Mouse (Mus musculus): ENCODE results near the gene Fam178b.
"Not testable (repeated sequence)": the region's sequence is repeated elsewhere in the genome, so short reads cannot be mapped to it uniquely, and the experiment has no call there.

Gene Fam178b

DNA sequence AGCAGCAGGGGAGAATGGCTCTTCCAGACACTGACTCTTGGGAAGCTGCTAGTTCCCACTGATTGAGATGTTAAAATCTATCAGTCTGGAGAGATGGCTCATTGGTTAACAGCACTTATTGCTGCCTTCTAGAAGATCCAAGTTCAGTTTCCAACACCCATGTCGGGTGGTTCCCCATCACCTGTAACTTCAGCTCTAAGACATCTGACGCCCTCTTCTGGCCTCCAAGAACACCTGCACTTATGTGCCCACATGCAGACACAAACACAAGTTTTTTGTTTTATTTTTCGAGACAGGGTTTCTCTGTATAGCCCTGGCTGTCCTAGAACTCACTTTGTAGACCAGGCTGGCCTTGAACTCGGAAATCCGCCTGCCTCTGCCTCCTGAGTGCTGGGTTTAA lies 67.0 kb downstream of the Fam178b start:
- not testable (repeated sequence) for DNase-seq

DNA sequence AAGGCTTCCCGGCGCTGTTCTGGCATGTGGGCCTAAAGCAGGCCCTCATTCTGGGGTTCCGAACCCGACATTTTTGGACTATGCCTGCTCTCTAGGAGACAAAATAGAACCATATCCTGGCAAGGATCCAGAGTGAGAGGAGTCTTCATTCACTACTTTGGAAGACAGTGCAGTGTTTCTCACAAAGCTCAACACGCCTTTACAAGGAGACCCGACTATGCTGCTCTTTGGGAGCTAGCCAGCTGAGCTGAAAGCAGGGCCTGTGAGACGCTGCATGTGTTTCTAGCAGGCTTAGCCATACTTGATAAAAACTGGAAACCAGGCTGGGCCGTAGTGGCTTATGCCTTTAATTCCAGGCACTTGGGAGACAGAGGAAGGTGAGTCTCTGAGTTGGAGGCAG lies 67.8 kb downstream of the Fam178b start:
- no peak for DNase-seq

DNA sequence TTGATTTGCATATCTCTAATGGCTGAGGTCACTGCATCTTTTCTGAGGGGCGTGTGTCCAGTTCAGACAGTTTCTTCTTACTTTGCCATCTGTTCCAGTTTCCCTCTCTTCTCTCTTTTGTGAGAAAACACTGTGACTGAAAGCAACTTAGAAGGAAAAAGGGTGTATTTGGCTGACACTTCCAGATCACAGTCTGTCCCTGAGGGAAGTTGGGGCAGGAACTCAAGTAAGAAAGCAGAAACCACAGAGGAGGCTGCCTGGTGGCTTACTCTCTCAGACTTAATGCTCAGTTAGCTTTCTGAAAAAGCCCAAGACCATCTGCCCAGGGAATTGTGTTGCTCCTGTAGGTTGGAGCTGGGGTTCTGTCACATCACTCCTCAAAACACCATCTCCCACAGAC lies 68.4 kb downstream of the Fam178b start:
- no peak for DNase-seq

- no peak for DNase-seq
Measured at GRCm38 (mm10) chr1:36613374-36613895, 69.5 kb downstream of the Fam178b start.

DNA sequence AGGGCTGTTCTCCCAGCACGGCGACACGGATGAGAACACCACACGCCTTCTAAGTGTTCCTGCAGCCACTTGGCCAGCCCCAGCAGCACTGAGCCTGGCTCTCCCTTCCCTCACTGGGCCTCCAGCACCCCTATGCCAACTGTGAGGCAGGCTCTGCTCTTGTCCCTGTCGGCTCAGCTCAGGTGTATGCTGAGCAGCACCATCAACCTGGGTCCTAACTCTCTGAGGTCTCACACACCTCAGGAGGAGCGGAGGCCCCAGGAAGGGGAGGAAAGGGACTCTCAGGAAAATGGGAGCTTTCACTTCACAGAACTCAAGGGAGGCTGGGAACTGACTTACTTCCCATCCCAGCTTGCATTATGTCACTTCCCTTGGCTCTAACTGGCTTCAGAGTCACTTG lies 70.6 kb downstream of the Fam178b start:
- DNase-seq = no peak

GRCm38 (mm10) chr1:36611449-36612123 lies 71.4 kb downstream of the Fam178b start:
- DNase-seq = no peak

DNA sequence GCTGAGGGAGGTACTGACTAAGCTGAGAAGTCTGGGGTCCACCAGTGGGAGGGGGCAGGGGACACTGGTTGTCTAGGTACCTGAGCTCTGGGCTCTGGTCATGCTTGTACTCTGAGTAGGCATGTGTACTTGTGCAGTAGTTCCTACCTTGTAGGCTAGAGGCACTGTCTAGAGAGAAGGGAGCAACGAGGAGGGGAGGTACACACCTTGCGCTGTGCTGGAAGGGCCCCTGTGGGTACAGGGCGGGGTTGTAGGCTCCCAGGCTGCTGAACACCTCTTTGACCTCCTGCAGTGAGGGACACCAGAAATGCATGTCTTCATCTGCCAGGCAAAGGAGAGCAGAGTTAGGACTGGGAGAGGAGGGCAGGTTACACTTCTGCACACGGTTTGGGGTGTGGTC lies 74.8 kb downstream of the Fam178b start:
- DNase-seq = no peak

GRCm38 (mm10) chr1:36606951-36607350 lies 76.0 kb downstream of the Fam178b start:
- DNase-seq = no peak

DNA sequence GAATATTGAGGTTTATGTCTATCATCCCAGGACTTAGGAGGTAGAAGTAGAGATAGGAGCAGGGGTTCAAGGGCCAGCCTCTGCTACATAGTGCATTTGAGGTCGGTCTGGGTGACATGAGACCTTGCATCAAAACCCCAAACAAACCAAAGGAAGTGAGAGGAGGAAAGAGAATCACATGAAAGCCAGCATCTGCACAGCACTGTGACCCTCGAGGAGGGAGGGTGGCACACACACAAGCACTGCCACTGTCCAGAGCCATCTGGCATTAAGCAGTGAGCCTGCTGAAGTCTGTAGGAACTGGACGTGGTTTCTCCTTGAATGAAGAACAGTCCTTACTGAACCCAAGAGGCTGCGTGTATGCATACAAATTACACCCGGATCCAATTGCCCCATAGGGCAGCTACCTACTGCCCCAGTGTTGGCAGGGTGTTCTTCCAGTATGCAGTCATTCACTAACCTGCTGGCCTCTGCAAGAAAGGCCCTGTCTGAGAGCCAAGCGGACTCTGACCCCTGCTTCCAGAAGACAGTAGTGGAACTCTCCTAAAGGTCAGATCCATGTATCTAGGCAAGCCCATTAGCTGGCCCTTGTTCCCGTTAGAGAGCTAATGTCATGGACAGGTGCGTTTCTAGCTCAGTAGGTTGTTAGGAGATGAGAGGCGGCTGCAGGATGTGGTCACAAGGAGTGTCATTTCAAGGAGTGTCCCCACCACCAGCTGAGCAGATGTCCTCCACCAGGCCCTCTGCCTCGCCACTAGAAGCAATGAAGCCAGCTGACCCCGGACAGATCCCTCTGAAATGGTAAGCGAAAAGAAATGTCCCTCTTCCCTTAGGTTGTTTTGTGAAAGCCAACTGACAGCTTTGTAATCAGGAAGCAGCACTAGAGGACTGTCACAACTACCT lies 78.5 kb downstream of the Fam178b start:
- no peak for DNase-seq

DNA sequence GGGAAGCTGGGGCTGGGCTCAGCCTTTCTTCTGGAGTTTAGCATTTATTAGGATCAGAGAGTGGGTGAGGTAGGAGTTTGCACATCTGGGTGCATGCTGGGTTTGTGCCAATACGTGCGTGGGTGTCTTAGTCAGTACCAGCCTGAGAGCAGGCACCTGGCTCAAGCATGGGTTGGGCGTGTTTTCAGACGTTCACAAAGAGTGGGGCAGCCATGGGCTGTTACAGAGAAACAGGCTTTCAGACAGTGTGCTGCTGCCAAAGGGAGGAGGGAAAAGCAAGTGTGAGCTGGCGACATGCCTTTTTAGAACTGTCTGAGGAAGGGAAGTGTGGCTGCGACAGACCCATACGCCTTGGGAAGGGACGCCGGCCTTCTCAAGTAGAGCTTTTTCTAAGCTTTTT lies 79.6 kb downstream of the Fam178b start:
- no peak for DNase-seq

- no peak for DNase-seq
Measured at GRCm38 (mm10) chr1:36602271-36602670, 80.7 kb downstream of the Fam178b start.

DNA sequence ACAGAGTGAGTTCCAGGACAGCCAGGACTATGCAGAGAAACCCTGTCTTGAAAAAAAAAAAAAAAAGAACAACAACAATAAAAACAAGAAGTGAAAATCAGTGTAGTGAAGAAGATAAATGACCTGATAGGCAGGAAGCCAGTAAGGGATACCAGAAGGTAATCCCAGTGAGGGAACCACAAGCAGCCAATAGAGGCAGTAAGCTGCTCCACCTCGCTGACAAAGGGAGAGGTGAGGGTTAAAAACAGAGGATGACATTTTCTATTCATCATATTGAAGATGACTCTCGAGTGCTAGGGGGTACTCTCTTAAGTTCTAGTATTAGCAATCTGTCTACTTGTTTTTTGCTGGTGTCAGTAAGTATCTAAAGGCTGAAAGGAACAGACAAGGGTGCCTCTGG lies 84.6 kb downstream of the Fam178b start:
- no peak for DNase-seq

- no peak for DNase-seq
Measured at GRCm38 (mm10) chr1:36596114-36596513, 86.9 kb downstream of the Fam178b start.

DNA sequence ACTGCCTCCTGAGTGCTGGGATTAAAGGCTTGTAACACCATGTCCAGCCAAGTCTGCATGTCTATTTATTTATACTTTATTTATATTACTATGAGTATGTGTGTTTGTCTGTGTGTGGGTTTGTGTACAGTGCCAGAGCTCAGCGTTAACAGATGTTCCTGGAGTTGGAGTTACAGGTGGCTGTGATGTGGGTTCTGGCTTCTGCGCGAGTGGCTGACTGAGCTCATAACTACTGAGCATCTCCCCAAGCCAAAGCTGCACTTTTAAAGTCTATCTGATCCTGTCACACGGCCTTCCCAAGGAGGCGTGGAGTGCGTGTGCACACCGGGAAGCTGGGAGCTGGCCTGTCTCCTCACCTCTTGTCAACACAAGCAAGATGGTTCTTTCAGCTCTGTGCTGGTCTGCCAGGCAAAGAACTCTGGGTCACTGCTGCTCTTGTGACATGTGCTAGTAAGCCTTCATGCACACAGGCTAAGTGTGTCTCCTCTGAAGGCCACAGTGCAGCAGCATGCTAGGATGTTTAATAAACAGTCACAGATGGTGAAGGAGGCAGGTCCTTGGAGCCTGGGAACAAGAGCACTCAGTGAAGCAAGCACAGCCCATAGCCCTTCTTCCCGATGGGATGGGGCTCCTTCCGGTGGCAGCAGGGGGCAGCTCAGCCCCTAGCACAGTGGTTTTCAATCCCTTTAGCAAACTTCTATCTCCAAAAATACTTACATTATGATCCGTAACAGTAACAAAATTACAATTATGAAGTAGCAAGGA lies 87.6 kb downstream of the Fam178b start:
- DNase-seq = no peak

- DNase-seq = no peak
Measured at GRCm38 (mm10) chr1:36593099-36593498, 89.9 kb downstream of the Fam178b start.

- DNase-seq = no peak
Measured at GRCm38 (mm10) chr1:36591408-36591807, 91.6 kb downstream of the Fam178b start.

DNA sequence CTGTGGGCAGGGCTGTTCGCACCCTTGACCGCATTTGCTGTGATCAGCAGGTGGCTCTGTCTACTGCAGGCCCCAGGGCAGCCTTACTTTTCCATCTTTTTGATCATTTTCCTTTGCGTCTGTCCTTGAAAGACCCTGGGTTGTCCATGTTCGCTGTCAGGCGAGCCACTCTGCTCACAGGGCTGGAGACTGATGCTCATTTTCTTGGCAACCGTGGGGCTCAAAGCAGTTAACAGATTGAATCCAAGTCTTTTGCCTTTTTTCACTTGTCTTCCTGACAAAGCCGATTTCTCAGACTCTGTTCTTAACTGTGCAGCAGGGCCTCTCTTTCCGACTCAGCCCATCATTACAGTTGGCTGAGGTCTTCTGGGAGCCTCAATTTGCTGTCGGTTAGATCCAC lies 92.3 kb downstream of the Fam178b start:
- DNase-seq = no peak

- no peak for DNase-seq
Measured at GRCm38 (mm10) chr1:36589486-36589885, 93.5 kb downstream of the Fam178b start.

- no peak for DNase-seq
Measured at GRCm38 (mm10) chr1:36588476-36589450, 94.2 kb downstream of the Fam178b start.

GRCm38 (mm10) chr1:36587860-36588259 lies 95.1 kb downstream of the Fam178b start:
- DNase-seq = no peak

DNA sequence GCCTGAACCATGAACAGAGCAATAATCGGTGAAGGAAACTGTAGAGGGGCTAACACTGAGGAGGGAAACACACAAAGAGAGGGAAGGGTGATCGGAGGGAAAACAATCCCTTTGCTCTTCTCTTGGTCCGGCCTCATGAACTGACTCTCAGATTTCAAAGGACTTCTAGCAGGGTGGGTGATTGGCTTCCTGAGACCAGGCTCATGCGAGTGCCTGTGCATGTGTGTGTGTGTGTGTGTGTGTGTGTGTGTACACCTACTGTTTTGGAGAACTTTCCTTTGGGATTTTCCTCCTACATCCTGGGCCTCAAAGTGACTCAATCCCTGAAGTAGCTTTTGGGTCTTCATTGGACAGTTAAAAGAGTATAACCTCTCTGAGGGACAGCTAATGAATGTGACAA lies 96.7 kb downstream of the Fam178b start:
- DNase-seq = no peak
